Mouse (Mus musculus): ENCODE measurements around the gene Gm5416. TPM values are rescaled to one million over a fixed set of nuclear protein-coding genes. Genes with fewer than 3 reads are reported as not detected.
"Not testable (repeated sequence)": the region's sequence is repeated elsewhere in the genome, so short reads cannot be mapped to it uniquely, and the experiment has no call there.

Gene Gm5416
- total RNA-seq (2021): not detected
- long read RNA-seq, experiment 1: 0 reads
- long read RNA-seq, experiment 2: 0 reads

DNA sequence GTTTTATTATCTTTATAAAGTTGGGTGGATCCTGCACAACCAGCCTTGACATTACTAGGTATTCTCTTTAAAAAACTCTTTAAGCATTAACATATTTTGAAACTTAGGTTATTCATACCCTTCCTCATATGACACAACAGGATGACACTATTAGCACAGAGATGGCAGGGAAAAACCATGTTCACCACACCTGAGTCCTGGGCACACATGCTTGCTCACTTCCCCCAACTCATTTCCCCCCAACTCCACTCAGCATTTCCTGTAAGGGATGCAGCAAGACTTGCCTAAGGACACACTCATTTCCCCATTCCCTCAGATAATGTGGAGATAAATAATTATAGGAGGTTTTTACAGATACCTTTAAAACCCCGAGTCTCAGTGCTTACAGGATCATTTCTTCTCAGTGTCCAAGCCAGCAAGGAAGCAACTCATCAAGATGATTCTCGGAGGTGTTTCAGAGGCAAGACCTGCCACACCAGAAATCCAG is at the start of gene Gm5416:
TSS of gene Gm5416 (plus strand) at position 437 of the 487 bp plus-strand sequence.
- DNase-seq (ENCODE audit: low spot score in 2 of 2): no peak

GRCm38 (mm10) chr16:36167841-36168240 is 42.4 kb upstream of the Gm5416 start:
- DNase-seq (ENCODE audit: low spot score in 2 of 2); intact Hi-C loops (cut with DNase I): not testable (repeated sequence)

More for the DNA sequence above, at the start of gene Gm5416:
- intact Hi-C loops (cut with DNase I): no loop called here

DNA sequence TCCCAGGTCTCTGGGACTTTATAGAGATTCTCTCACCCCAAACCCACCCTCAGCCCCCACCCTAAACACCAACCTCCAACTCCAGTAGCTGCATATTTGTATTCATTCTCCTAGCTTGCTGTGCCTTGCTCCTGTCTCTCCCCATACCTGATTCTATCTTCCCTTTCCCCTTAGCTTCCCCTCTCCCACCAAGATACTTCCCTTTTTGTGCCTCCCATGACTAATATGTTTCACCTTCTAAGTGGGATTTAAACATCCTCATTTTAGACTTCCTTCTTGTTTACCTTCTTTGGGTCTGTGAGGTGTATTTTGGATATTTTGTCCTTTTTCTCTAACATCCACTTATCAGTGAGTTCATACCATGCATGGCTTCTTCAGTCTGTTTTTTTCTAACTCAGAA is 34.1 kb upstream of the Gm5416 start:
- intact Hi-C loops (cut with DNase I): no loop called here
- DNase-seq (ENCODE audit: low spot score in 2 of 2): no peak

DNA sequence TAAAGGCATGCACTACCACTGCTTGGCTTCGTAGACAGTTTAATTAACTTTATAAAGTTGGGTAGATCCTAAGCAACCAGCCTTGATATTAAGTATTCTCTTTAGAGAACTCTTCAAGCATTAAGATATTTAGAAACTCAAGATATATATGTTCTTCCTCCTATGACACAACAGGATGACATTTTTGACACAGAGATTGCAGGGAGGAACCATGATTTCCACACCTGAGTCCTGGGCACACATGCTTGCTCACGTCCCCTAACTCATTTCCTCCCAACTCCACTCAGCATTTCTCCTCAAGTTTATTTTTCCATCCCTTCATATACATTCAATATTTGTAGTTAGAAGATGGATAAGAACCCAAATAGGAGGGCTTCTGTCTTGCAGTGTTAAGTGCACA is 30.3 kb upstream of the Gm5416 start:
- no peak for DNase-seq (ENCODE audit: low spot score in 2 of 2)
- intact Hi-C loops (cut with DNase I): no loop called here

- DNase-seq (ENCODE audit: low spot score in 2 of 2); intact Hi-C loops (cut with DNase I): not testable (repeated sequence)
These were observed 26.3 kb upstream of the Gm5416 start, which contains the start of gene Gm5483 for GRCm38 (mm10) chr16:36183912-36184311. Gm5483 (plus strand) TSS chr16:36184212.

DNA sequence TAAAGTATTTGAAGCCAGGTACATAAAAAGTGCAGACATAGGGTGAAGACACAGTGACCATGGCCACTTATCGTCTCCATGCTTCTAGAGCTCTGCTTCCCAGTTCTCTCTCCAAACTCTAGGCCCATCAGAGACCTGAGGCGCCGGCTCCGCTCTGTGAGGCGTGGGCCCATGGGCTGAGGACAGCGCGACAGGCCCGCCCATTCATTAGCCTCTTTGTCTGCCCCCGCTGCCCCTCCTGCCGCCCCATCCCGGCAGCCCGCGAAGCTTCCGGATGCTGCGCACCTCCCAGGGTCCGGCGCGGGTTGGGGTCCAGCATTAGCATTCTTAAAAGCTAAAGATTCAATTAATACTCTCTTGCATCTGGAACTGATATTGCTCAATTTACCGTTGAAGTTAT is 11.0 kb upstream of the Gm5416 start:
- DNase-seq (ENCODE audit: low spot score in 2 of 2): no peak
- intact Hi-C loops (cut with DNase I): no loop called here

DNA sequence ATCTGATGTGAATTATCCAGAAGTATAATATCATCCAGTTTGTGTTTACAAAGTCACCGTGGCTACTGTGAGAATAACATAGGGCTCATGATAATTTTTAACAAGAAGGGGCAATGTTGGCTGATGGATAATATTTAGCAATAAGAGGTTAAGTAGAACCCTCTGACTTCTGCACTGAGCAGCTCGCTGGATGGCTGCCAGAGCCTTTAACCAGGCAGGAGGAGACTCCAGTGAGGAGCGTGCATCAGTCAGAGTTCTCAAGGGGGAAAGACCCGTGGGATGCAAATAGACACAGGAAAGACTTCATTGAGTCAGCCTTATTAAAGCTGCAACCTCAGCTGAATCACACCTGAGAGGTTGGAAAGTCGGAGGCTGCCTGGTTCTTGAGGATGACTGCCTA is 6.4 kb upstream of the Gm5416 start:
- no peak for DNase-seq (ENCODE audit: low spot score in 2 of 2)
- intact Hi-C loops (cut with DNase I): no loop called here

- intact Hi-C loops (cut with DNase I): not testable (repeated sequence)
These were observed 4.5 kb upstream of the Gm5416 start for GRCm38 (mm10) chr16:36205684-36206083.

DNA sequence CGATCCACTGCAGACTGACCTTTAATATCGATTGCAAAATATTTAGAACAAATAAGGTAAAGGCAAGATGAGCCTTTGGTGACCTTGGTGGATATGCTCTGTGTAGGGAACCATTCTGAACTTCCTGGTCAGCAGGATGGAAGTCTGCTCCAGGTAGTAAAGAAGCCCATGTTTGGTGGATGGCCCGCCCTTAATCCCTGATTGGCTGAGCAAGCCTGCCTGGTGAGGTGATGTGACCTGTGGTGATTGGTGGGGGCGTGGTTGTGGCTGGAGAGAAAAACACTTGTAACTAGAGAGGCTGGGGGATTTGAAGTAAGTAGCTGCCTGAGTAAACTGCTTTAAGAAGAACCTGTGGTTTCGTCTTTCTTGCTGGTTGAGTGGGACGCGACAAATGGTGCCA is 11.0 kb downstream of the Gm5416 start, which contains the start of gene 2010005H15Rik:
TSS of gene 2010005H15Rik (plus strand) at position 301 of the 400 bp plus-strand sequence.
- not testable (repeated sequence) for DNase-seq (ENCODE audit: low spot score in 2 of 2)

More at GRCm38 (mm10) chr16:36205684-36206083, 4.5 kb upstream of the Gm5416 start:
- not testable (repeated sequence) for DNase-seq (ENCODE audit: low spot score in 2 of 2)

GRCm38 (mm10) chr16:36260585-36260984 is 50.4 kb downstream of the Gm5416 start:
- DNase-seq (ENCODE audit: low spot score in 2 of 2); intact Hi-C loops (cut with DNase I): not testable (repeated sequence)

More for the DNA sequence above, 11.0 kb downstream of the Gm5416 start, which contains the start of gene 2010005H15Rik:
- intact Hi-C loops (cut with DNase I): not testable (repeated sequence)

Other genes with a start within 250 kb of the Gm5416 start
- gene Kpna1, start 231.7 kb upstream of the Gm5416 start, total RNA-seq (2021): 100 to 1,000 TPM; 119 to 122 TPM
- gene Wdr5b, start 169.2 kb upstream of the Gm5416 start, total RNA-seq (2021): 1 to 10 TPM; 3.6 to 3.9 TPM
- 10 to 100 TPM; 66.1 to 66.4 TPM for gene Fam162a, start 138.8 kb upstream of the Gm5416 start, total RNA-seq (2021)
- 10 to 100 TPM; 18.6 to 21.3 TPM for gene Ccdc58, start 138.7 kb upstream of the Gm5416 start, total RNA-seq (2021)
- not detected for gene Csta1, start 79.2 kb upstream of the Gm5416 start, total RNA-seq (2021)
- not detected for gene Stfa2l1, start 53.6 kb upstream of the Gm5416 start, total RNA-seq (2021)
- gene Gm5483, start 26.2 kb upstream of the Gm5416 start, total RNA-seq (2021): not detected
- not detected for gene 2010005H15Rik, start 11.1 kb downstream of the Gm5416 start, total RNA-seq (2021)
- not detected for gene Stfa1, start 66.5 kb downstream of the Gm5416 start, total RNA-seq (2021)
- not detected for gene BC117090, start 123.9 kb downstream of the Gm5416 start, total RNA-seq (2021)
- gene BC100530, start 157.3 kb downstream of the Gm5416 start, total RNA-seq (2021): not detected
- gene Stfa2, start 198.1 kb downstream of the Gm5416 start, total RNA-seq (2021): not detected
- gene Stfa3, start 245.0 kb downstream of the Gm5416 start, total RNA-seq (2021): not detected